Mouse (Mus musculus): ENCODE results near the gene Capn5.

The Capn5 gene

GRCm38 (mm10) chr7:98176322-98177070, 1.6 kb downstream of the Capn5 start:
- no peak for DNase-seq (ENCODE audit: low spot score)

- DNase-seq (ENCODE audit: low spot score) = no peak
These were observed 3.0 kb downstream of the Capn5 start for GRCm38 (mm10) chr7:98174883-98175755.

- DNase-seq (ENCODE audit: low spot score) = no peak
These were observed 4.7 kb downstream of the Capn5 start for GRCm38 (mm10) chr7:98173408-98173807.

- DNase-seq (ENCODE audit: low spot score) = no peak
These were observed 5.4 kb downstream of the Capn5 start for GRCm38 (mm10) chr7:98172661-98173060.

- no peak for DNase-seq (ENCODE audit: low spot score)
These were observed 6.7 kb downstream of the Capn5 start for GRCm38 (mm10) chr7:98171141-98172073.

GRCm38 (mm10) chr7:98164999-98165528, 13.0 kb downstream of the Capn5 start:
- no peak for DNase-seq (ENCODE audit: low spot score)

- DNase-seq (ENCODE audit: low spot score) = no peak
These were observed 13.6 kb downstream of the Capn5 start for GRCm38 (mm10) chr7:98164382-98164998.

- DNase-seq (ENCODE audit: low spot score) = no peak
These were observed 14.4 kb downstream of the Capn5 start for GRCm38 (mm10) chr7:98163700-98164099.

GRCm38 (mm10) chr7:98162239-98162638, 15.8 kb downstream of the Capn5 start:
- DNase-seq (ENCODE audit: low spot score) = no peak

GRCm38 (mm10) chr7:98160041-98160740, 17.9 kb downstream of the Capn5 start:
- DNase-seq (ENCODE audit: low spot score) = no peak

GRCm38 (mm10) chr7:98158481-98158880, 19.6 kb downstream of the Capn5 start:
- DNase-seq (ENCODE audit: low spot score) = no peak

GRCm38 (mm10) chr7:98157636-98158332, 20.3 kb downstream of the Capn5 start:
- no peak for DNase-seq (ENCODE audit: low spot score)

GRCm38 (mm10) chr7:98156280-98156665, 21.8 kb downstream of the Capn5 start:
- DNase-seq (ENCODE audit: low spot score) = no peak

GRCm38 (mm10) chr7:98155546-98156279, 22.4 kb downstream of the Capn5 start:
- DNase-seq (ENCODE audit: low spot score) = no peak

GRCm38 (mm10) chr7:98153892-98154291, 24.2 kb downstream of the Capn5 start:
- no peak for DNase-seq (ENCODE audit: low spot score)

- no peak for DNase-seq (ENCODE audit: low spot score)
These were observed 24.7 kb downstream of the Capn5 start for GRCm38 (mm10) chr7:98153345-98153744.

- no peak for DNase-seq (ENCODE audit: low spot score)
These were observed 25.7 kb downstream of the Capn5 start for GRCm38 (mm10) chr7:98152400-98152799.

GRCm38 (mm10) chr7:98150525-98150924, 27.5 kb downstream of the Capn5 start:
- DNase-seq (ENCODE audit: low spot score) = no peak

- no peak for DNase-seq (ENCODE audit: low spot score)
These were observed 28.3 kb downstream of the Capn5 start for GRCm38 (mm10) chr7:98149802-98150201.

All from urinary bladder, postnatal 10 days (tissue).